Mouse (Mus musculus): Measurements from ENCODE around the gene BC035947.

- TF ChIP-seq HCFC1 (IDR thresholded peaks at IDR 0.05; ENCODE audit: low read depth, low read length), result no peak
- no peak for TF ChIP-seq CTCF (conservative IDR thresholded peaks at IDR 0.05 in 1 of 2, IDR thresholded peaks at IDR 0.05 in 1 of 2; ENCODE audit: low read depth in 2 of 2, low read length in 2 of 2)
- TF ChIP-seq ZKSCAN1 (IDR thresholded peaks at IDR 0.05; ENCODE audit: borderline replicate concordance, low read depth, low read length), result no peak
- TF ChIP-seq SIN3A (IDR thresholded peaks at IDR 0.05; ENCODE audit: low read length), result no peak
Measured at GRCm38 (mm10) chr1:78529011-78529410, 17.1 kb upstream of the BC035947 start.

Measured in CH12.LX (cell line).